13 mouse cellular contexts compared by ENCODE assay signal in genomic region chr2:59627502-59627901, GRCm38 (mm10). TPM values are rescaled to one million over a fixed set of nuclear protein-coding genes. Genes with fewer than 3 reads are reported as not detected.
A peak's percentile ranks its signal among the peaks of the same experiment; 100 is the strongest.
DNase-seq lines count a peak whose midpoint lies in the region; ATAC-seq and TF ChIP-seq lines count a peak whose summit lies in the region.
"Had no signal": no experiment of that assay in that cellular context is flagged by ENCODE, and none has a peak within 500 bp of the region (broad histone marks: within the 10 kb centered on the region; RNA-seq: fewer than 3 reads in every experiment).

No protein-coding gene starts in this region.

- intact Hi-C loops in heart, postnatal 25 days (cut with DNase I) = loop anchor here (5.0 kb wide), 1 partner anchor 45 kb away; no protein-coding TSS in a partner anchor
- intact Hi-C loops in left cerebral cortex, adult 2 months (cut with DNase I) = no loop called here
- intact Hi-C loops in left cerebral cortex, postnatal 10 days (cut with DNase I) = no loop called here

- H3K27ac ChIP-seq in heart, embryonic 13.5 days (replicated peaks) = peak overlapping the region; percentile 79
- 0 out of 2 replicates have a peak overlapping the region, but pooled peaks have one; percentile 18 for H3K27ac ChIP-seq in left cerebral cortex, adult 2 months
- H3K27ac ChIP-seq in heart, embryonic 15.5 days = peak overlapping the region; percentile 74
- H3K27ac ChIP-seq: liver, embryonic 12.5 days had no signal

- TF ChIP-seq CTCF in left cerebral cortex, adult 2 months (IDR thresholded peaks at IDR 0.05) = no peak

- no peak overlapping the region for H3K9ac ChIP-seq in heart, embryonic 13.5 days
- no peak overlapping the region for H3K9ac ChIP-seq in heart, embryonic 15.5 days
- H3K9ac ChIP-seq: liver, embryonic 12.5 days had no signal

- H3K4me1 ChIP-seq in heart, embryonic 13.5 days = peaks cover 84% of the 10 kb centered on the region
- peaks cover 79% of the 10 kb centered on the region for H3K4me1 ChIP-seq in heart, embryonic 15.5 days (replicated peaks)

- H3K27me3 ChIP-seq in heart, embryonic 13.5 days (replicated peaks) = no peaks in the 10 kb centered on the region
- H3K27me3 ChIP-seq in heart, embryonic 15.5 days = no peaks in the 10 kb centered on the region

- H3K36me3 ChIP-seq in heart, embryonic 13.5 days = peaks cover 7% of the 10 kb centered on the region; the same call in 1 of the 2 replicates
- no peaks in the 10 kb centered on the region for H3K36me3 ChIP-seq in heart, embryonic 15.5 days
- H3K36me3 ChIP-seq: liver, embryonic 12.5 days; midbrain, embryonic 10.5 days had no signal

- no peak overlapping the region for H3K4me3 ChIP-seq in heart, embryonic 13.5 days
- H3K4me3 ChIP-seq in left cerebral cortex, adult 2 months = no peak overlapping the region
- no peak overlapping the region for H3K4me3 ChIP-seq in heart, embryonic 15.5 days
- H3K4me3 ChIP-seq: embryonic facial prominence, embryonic 10.5 days; erythroblast, embryonic 14.5 days; limb, embryonic 10.5 days; liver, embryonic 12.5 days; midbrain, embryonic 10.5 days had no signal

- no peak for DNase-seq in heart, postnatal 25 days (ENCODE audit: low spot score)
- no peak for DNase-seq in left cerebral cortex, adult 2 months (ENCODE audit: extremely low spot score in 1 of 2, low spot score in 2 of 2)
- DNase-seq in left cerebral cortex, postnatal 10 days (ENCODE audit: extremely low spot score in 1 of 2, low spot score in 2 of 2) = no peak
- DNase-seq in R1 (ENCODE audit: low read depth, low spot score) = peak; percentile 40
- DNase-seq: thymus, adult 2 months had no signal

- ATAC-seq in heart, embryonic 13.5 days (ENCODE audit: extremely low read depth, insufficient number of reproducible peaks, low FRiP score, low TSS enrichment) = no peak
- ATAC-seq in heart, embryonic 15.5 days (replicated peaks; ENCODE audit: insufficient number of reproducible peaks, insufficient read depth, low FRiP score, low read depth) = no peak
- no peak for ATAC-seq in erythroid progenitor cell, adult 5-6 weeks (replicated peaks; ENCODE audit: low FRiP score, poor library complexity, severe bottlenecking)
- ATAC-seq: liver, embryonic 12.5 days had no signal

- H3K9me3 ChIP-seq in heart, embryonic 13.5 days = no peaks in the 10 kb centered on the region
- no peaks in the 10 kb centered on the region for H3K9me3 ChIP-seq in heart, embryonic 15.5 days (replicated peaks)
- H3K9me3 ChIP-seq: embryonic facial prominence, embryonic 10.5 days; limb, embryonic 10.5 days; liver, embryonic 12.5 days; midbrain, embryonic 10.5 days had no signal

- no peak overlapping the region for H3K4me2 ChIP-seq in heart, embryonic 13.5 days
- H3K4me2 ChIP-seq in heart, embryonic 15.5 days = peak overlapping the region; percentile 28; the same call in 1 of the 2 replicates
- H3K4me2 ChIP-seq: liver, embryonic 12.5 days had no signal

- 38% methylated on average over 1 of the region's 1 CpGs for whole genome bisulfite sequencing in heart, embryonic 13.5 days
- 31% methylated on average over 1 of the region's 1 CpGs for WGBS in heart, embryonic 15.5 days

RNA-seq across cellular contexts. Expression of gene Tanc1, which starts 15.7 kb away (rescaled TPM):
- polyA plus RNA-seq in heart, embryonic 13.5 days (2015; fragmentation: Nextera tagmentation; extraction: Ambion mirVana) = 25.0 and 27.0 TPM in 2 replicates
- 10 to 100 TPM; 27.1 to 29.3 TPM for total RNA-seq in heart, postnatal 25 days (2021)
- 10 to 100 TPM; 26.3 to 32.3 TPM for total RNA-seq in left cerebral cortex, adult 2 months (2021)
- 10 to 100 TPM; 12.5 to 13.1 TPM for total RNA-seq in left cerebral cortex, postnatal 10 days (2021)
- polyA plus RNA-seq in heart, embryonic 15.5 days (2015; fragmentation: Nextera tagmentation; extraction: Ambion mirVana) = 22.9 and 27.9 TPM in 2 replicates
- total RNA-seq in erythroid progenitor cell, adult 5-6 weeks (2015; ENCODE audit: low replicate concordance) = 0.36 and 0.84 TPM in 2 replicates
- 0.45 and 2.7 TPM in 2 replicates for total RNA-seq in erythroid progenitor cell, adult 5-6 weeks (2017; ENCODE audit: low replicate concordance)

Comparison
In these comparisons a context has a peak if more than half of its experiments do, and no peak if none do; other contexts are left out.
1. H3K27ac ChIP-seq: peak in every context shown above with its lines; median percentile 79 in heart, embryonic 13.5 days; 74 in heart, embryonic 15.5 days; 18 in left cerebral cortex, adult 2 months.